Comparison of ENCODE assay signal across 16 mouse cellular contexts in the genomic region with DNA sequence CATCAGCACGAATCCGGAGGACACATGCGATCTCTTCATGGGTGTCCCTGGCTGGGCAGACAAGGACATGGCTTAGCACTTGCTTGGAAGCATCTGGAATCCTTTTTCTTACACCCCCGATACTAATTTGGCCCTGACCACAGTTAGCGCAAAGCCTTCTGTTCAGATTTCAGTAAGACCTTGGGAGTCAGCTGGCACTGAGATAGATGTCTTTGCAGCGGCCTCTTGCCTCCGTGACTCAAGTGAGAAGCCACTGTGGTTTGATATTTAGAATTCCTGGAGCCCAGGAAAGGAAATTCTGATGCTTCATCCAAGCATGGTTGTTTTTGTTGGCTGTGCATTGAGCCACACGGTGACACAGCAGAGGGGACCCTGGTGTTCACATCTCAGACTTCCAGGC.
DNase-seq lines count a peak whose midpoint lies in the region; TF ChIP-seq lines count a peak whose summit lies in the region.
"Had no signal": no experiment of that assay in that cellular context is flagged by ENCODE, and none has a peak within 500 bp of the region (broad histone marks: within the 10 kb centered on the region; RNA-seq: fewer than 3 reads in every experiment).

No protein-coding gene starts in this region.

- DNase-seq in lung, postnatal 10 days = peak; percentile 7
- DNase-seq in lung, adult 2 months = no peak
- peak; percentile 53 for DNase-seq in 3134 (ENCODE audit: extremely low read depth, insufficient read length, low spot score)
- DNase-seq in adrenal gland, adult 2 months = peak; percentile 62
- peak; percentile 6 for DNase-seq in adrenal gland, postnatal 25 days
- DNase-seq in left cerebral cortex, postnatal 14 days (ENCODE audit: low spot score in 2 of 2) = no peak
- DNase-seq in kidney, postnatal 25 days = no peak
- DNase-seq: cerebellum, adult 11 months; cerebellum, adult 8-10 months; cerebellum, postnatal 25 days; gastrocnemius, postnatal 36 days; heart, adult 18-20 months; heart, postnatal 14 days had no signal

- no peak overlapping the region for H3K4me3 ChIP-seq in lung, adult 2 months (replicated peaks; ENCODE audit: extremely low read depth, low read depth, low read length)
- H3K4me3 ChIP-seq: embryonic facial prominence, embryonic 12.5 days; forebrain, embryonic 15.5 days; heart, embryonic 15.5 days had no signal

- no peak for TF ChIP-seq POLR2A in lung, adult 2 months (IDR thresholded peaks at IDR 0.05; ENCODE audit: borderline replicate concordance, extremely low read depth, low read depth, low read length)

- no peaks in the 10 kb centered on the region for H3K4me1 ChIP-seq in lung, adult 2 months (ENCODE audit: control insufficient read depth, insufficient read depth, low read length)
- H3K4me1 ChIP-seq: embryonic facial prominence, embryonic 12.5 days; forebrain, embryonic 15.5 days had no signal

- no peak for TF ChIP-seq CTCF in lung, adult 2 months (IDR thresholded peaks at IDR 0.05; ENCODE audit: insufficient read depth, low read length)

- 65% methylated on average over 8 of the region's 8 CpGs for WGBS in lung, adult 2 months

- intact Hi-C loops in left cerebral cortex, postnatal 14 days (cut with DNase I) = no loop called here

Comparison
In these comparisons a context has a peak if more than half of its experiments do, and no peak if none do; other contexts are left out.
1. DNase-seq: peak in lung, postnatal 10 days (single experiment), 3134 (single experiment), adrenal gland, adult 2 months (single experiment) and adrenal gland, postnatal 25 days (single experiment); none in lung, adult 2 months (single experiment), left cerebral cortex, postnatal 14 days (0 of 2) and kidney, postnatal 25 days (0 of 2).